Mouse (Mus musculus): ENCODE measurements around the gene Ddx51. TPM values are rescaled to one million over a fixed set of nuclear protein-coding genes. Genes with fewer than 3 reads are reported as not detected.
A peak's percentile ranks its signal among the peaks of the same experiment; 100 is the strongest.

The Ddx51 gene
- 10 to 100 TPM; 16.8 to 23.7 TPM for total RNA-seq (2021)
- long read RNA-seq, experiment 1, full-length matches to known transcripts = 14 of 19 reads
- long read RNA-seq, experiment 1, partial matches to known transcripts = 0 of 19 reads
- long read RNA-seq, experiment 1, other reads (novel, unspliced or antisense) = 5 of 19 reads
- long read RNA-seq, experiment 2, full-length matches to known transcripts = 32 of 40 reads
- long read RNA-seq, experiment 2, partial matches to known transcripts = 3 of 40 reads
- long read RNA-seq, experiment 2, other reads (novel, unspliced or antisense) = 5 of 40 reads

DNA sequence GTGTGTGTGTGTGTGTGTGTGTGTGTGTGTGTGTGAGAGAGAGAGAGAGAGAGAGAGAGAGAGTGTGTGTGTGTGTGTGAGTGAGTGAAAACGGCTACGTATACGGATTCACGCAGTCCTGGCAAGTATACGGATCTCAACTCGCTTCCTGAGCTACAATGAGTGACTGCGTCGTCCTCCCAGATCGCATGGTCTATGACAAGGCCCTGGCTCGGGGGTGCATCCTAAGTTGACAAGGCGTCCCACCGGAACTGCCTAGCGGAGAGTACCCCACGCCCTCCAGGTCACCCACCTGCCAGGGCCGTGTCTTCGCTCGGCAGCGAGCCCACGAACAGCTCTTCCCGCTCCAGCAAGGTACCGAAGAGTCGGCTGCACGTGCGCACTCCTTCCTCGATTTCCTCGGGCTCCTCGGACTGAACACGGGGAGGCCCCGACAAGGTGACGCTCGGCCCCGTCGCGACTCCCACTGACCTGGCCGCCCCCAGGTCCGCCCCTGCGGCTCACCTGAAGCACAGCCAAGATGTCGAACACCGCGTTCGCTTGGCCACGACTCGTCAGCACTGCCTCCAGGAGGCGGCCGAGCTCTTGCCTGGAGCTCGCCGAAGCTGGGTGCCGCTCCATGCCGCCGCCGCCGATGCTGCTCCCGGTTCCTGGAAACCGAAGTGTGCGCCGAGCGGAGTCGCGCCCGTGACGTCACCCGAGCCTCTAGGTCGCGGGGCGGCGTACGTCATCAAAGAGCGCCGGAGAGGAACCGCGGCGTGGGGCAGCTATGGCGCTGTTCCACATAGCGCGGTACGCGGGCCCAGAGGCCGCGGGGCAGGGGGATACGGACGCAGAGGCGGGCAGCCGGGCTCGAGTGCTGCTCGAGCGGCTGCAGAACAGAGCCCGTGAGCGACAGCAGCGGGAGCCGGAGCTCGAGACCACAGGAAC is at the start of gene Ddx51, which contains the start of gene Noc4l:
Gene Ddx51, plus strand, starts transcription at position 733 of the 930 bp plus-strand sequence.
Gene Noc4l, minus strand, starts transcription at position 699 of the 930 bp plus-strand sequence.
- peak; percentile 99 for DNase-seq (ENCODE audit: low spot score in 2 of 2)

DNA sequence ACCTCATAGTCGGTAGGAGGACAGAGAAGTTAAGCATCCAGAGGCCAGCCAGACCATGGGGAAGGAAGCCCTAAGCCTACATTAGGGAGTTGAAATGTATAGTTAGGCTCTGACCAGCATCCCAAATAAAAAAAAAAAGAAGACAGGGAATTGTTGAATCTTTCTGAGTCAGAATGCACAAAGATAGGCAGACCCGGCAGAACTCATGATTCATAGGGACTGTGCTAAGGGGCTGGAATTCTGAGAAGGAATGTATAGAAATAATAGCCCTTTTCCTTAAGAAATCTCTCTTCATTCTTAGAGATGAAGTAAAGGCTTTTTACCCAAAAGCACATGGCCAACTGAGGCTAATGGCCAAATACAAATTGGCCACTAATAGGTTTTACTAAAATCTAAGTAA is 48.9 kb upstream of the Ddx51 start:
- no peak for DNase-seq (ENCODE audit: low spot score in 2 of 2)

DNA sequence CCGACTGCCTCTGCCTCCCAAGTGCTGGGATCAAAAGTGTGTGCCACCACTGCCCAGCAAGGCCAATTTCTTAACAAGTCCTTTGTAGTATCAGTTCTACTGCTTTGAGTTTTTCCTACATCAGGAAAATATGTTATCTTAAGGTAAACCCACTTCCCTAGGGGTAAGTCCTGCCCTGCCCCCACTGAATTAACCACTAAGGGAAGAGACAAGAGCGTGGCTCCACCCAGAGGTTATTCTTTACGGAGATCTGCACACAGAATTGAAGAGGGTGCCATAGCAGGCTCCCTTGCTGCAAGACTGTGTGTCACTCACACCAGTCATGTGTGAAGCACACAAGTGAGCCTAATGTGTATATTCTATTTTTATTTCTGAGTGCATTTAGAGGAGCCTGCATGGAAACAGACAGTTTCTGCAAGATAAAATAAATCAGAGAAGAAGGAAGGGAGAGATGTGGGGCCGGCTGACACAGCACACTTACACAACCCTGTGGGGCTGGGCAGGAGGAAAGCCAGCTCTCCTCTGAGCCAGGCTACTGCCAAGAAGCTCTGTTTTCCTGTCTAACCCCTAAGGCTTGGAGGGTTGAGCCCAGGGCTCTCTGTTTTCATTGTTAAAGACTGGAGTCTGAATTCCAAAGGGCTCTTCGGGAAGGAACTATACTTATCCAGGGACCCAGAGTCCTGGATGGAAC is 47.6 kb upstream of the Ddx51 start:
- DNase-seq (ENCODE audit: low spot score in 2 of 2) = no peak

DNA sequence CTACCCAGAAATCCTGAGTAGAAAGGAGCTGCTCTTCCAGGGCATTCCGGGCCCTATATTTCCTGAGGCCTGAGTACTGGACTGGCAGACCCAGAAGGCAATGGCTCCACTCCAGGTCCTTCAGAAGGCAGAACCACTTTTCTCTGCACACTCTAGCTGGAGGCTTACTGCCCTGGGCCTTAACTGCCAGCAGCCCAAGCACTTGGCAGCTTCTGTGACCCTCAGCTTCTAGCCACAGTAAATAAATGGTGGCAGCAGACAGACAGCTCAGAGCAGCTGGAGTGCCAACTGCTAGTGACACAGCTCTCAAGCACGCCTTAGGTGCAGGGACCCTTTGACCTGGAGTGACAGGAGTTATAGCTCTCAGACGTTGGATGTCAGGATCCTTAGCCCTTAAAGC is 45.5 kb upstream of the Ddx51 start:
- no peak for DNase-seq (ENCODE audit: low spot score in 2 of 2)

DNA sequence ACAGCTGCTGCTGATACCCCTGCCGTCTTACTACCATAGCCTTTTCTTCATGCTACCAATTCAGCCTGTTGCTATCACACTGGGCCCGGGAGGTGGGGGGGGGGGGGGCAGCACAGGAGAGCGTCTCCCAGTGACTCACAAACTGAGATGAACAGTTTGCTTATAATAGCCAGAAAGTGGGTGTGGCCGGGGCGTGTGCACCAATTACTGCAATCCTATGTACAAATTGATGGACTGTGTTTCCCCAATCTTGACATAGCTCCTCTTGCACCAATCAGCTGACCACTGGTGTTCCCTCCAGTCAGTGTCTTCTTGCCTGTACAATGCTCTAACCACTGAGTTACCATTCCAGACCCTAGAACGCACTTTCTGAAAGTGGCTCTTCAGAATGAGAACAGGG is 44.9 kb upstream of the Ddx51 start:
- DNase-seq (ENCODE audit: low spot score in 2 of 2) = no peak

DNA sequence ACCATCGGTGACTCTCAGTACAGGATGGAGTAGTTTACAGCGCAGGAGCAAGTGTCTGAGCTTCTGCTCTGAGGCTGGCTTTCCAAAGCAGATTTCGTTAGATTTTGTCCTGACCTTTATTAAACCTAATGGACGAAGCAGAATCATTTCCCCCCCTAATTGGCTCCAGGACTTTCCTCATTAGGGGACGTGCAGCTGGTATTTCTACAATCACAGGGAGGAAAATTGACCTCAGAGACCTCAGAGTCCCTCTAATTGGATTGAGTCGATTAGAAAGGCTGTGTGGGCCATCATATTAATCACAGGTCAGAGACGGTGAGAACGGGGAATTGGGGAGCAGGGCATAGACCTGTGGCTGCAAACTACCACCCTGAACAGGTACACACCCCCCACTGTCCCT is 44.3 kb upstream of the Ddx51 start:
- DNase-seq (ENCODE audit: low spot score in 2 of 2) = no peak

DNA sequence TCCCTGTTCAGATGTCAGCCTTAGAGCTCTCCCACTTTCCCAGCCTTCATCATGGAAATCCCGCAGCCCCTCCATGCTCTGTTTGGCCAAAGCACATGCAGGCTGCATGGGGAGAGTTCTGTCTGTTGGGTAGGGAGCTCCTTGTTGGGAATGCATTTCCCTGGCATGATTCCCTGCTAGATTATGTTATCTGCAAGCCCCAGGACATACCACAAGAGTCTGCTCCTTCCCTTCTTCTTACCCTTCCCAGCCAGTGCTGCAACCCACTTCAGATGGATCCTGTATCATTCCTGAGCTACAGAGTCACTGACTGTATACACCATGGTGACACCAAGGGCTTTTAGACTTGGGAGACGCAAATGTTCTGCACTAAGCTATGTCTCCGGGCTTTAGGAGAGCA is 43.8 kb upstream of the Ddx51 start:
- no peak for DNase-seq (ENCODE audit: low spot score in 2 of 2)

DNA sequence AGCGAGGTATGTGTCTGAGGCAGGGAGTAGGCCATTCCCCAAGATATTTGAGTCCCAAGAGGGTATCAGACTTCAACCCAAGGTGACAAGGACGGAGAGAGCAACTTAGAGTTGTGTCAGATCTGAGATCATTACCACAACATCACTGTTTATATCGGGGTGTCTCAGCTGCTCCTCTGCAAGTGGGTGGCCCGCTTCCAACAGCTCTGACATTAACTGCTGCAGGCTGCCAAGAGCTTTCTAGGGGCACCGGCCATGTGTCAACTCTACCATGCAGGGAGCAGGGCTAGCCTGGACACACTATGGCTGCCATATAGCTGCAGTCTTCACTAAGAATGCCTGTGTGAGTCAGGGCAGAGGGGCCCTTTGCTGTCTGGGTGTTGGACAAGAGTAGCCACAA is 43.4 kb upstream of the Ddx51 start:
- no peak for DNase-seq (ENCODE audit: low spot score in 2 of 2)

DNA sequence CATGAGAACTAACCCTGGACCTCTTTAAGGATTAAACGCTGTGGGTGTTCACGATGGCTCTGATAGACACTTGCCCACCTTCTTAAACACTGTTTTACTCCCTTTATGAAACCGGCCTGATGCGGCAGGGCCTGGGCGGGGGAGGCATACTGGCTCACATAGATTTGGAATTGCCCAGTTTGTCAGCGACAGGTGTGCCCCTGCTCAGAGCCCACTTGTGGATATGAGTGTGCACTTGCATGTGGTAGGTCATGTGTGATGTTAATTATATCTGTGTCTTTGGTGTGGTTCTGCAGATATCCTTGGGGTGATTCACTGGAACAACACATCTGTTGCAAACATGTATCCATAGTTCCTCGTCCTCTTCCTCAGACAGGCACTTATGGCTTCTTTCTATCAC is 42.8 kb upstream of the Ddx51 start:
- no peak for DNase-seq (ENCODE audit: low spot score in 2 of 2)

DNA sequence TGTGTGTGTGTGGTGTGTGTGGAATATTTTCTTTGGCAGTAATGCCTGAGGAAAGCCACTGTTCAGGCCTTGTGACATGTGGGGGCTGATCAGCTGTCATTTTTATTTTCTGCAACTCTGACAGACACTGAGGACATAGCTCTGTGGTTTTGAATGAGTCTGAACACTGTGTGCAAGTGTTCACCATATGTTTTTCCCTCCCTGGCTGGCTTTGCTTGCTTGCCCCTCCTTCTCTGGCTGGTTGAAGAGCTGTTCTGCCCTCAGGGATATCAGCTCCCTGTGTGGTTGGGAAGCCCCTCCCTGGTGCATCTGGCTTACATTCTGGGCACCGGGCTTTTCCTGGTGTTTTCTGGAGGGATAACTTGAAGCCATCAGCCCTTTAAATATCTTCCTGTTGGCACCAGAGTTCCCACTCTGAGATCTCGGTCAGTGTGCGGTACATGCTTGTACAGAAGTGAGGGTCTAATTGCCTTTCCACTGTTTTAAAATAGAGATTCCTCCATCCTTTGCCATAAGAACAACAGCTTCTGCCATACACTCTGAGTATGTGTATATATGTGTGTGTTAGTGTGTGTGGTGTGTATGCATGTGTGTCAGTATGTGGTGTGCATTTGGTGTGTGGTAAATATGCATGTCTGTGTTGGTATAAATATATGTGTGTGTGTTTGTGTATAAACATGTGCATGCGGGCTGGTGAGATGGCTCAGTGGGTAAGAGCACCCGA is 41.7 kb upstream of the Ddx51 start:
- DNase-seq (ENCODE audit: low spot score in 2 of 2) = no peak

DNA sequence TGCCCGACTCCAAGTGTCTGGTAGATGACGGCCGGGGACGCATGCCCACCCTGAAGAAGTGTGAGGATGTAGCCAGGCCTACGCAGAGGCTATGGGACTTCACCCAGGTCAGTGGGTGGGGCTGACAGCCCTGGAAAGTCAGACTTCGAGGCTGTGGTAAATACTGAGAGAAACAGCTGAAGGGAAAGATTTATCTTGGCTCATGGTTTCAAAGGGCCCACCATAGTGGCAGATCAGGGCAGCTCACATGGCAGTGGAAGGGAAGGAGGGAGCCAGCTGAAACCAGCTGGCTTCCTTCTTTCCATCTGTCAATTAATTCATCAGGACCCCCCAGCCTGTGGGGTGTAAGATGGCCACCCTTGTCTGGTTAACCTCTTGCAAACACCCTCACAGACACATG is 34.0 kb upstream of the Ddx51 start:
- DNase-seq (ENCODE audit: low spot score in 2 of 2) = no peak

DNA sequence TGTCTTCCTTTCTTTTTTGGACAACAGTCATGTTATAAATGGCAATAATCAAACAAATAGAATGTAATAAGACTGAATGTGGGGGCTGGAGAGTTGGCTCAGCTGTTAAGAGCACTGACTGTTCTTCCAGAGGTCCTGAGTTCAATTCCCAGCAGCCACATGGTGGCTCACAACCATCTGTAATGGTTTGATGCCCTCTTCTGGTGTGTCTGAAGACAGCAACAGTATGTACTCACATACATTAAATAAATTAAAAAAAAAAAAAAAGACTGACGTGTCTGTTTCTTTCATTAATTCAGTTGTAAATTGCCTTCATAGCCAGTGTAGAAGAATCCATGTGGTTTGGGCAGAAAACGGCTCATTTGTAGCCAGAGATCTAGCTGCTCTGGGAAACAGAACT is 28.9 kb upstream of the Ddx51 start:
- no peak for DNase-seq (ENCODE audit: low spot score in 2 of 2)

DNA sequence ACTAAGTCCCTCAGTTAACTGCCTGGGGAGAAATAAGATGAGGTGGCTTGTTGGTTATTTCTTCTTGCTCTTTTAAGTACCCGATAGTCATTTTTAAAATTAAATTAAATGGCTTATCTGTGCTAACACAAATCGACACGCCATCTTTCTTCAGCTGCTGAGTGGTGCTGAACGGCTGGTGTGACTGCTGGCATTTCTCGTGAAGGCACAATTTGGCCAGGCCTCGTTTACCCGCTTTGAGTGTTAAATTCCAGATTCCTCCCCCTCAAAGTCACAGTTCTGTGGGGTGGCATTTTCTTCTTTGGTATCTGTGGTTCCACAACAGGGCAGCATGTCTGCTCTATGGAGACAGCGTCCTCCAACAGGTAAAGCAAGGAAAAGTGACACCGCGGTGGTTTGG is 25.9 kb upstream of the Ddx51 start:
- DNase-seq (ENCODE audit: low spot score in 2 of 2) = no peak

DNA sequence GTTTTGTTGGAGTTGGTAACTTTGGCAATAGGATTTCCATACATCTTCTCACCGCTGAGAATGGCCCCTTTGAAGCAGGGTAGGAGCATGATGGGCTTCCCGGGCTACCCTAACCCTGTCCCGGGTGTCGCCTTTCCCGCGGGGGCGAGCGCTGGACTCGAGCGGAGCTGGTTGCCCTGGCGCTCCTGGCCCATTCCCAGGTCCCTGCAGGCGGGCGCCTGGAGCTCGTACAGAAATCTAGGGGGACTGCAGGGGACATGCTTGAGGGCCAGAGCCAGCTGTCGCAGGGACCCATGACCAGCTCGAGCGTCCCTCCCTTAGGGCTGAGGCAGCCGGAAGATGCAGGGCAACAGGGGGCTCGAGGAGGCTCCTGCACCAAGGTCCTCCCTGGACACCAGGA is 25.1 kb upstream of the Ddx51 start:
- DNase-seq (ENCODE audit: low spot score in 2 of 2) = no peak

DNA sequence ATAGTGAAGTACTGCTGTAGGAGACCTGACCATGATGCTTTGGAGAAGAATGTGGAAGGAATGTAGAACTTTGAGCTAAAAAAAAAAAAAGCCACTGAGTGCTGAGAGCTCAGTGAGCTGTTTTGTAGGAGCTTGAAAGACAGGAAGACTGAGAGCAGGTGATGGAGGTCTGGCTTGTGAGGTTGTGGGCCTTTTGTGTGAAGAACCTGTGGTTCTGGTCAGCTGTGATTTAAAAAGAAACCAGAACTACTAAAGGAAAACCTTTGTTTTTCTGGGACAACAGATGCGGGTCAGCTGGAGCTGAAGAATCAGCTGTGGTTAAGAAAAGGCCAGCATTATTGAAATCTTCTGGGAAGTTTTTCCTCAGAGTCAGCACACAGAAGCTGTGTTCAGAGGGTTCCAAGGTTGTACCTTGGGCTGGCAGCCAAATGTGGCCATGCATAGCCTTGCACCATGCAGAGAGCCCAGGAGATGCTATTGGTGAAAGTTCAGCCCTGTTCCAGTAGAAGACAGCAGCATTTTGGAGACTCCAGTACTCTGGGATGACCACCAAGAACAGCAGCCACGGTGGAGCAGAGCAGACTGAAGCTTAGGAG is 23.6 kb upstream of the Ddx51 start:
- peak; percentile 47 to 59 for DNase-seq (ENCODE audit: low spot score in 2 of 2)

DNA sequence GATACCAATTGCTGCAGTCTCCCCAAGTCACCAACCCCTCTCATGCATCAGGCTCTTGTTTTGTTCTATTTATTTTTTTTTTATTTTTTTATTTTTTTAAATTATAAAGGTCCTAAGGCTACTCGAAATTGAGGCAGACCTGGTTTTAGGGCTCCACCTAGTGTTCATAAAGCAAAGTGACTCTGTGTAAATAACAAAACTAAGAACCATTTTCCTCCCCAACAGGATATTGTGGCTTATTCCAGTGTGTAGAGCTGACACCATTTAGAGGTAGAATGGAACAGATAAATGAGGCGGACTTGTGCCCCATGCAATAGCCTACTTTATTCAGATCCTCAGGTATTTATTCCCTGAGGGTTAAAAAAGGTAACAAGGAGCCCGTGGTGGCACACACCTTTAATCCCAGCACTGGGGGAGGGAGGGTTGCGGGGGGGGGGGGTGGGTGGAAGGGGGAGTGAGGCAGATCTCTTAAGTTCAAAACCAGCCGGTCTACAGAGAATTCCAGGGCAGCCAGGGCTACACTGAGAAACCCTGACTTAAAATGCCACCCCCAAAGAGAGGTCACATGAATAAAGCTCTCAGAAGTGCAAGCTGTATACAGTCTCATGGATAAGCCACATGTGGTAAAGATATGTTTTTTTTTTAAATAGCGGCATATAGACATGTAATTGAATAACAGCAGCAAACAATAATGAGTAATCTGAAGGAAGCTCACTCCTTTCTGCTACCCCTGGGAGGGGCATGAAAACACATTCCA is 17.1 kb upstream of the Ddx51 start:
- no peak for DNase-seq (ENCODE audit: low spot score in 2 of 2)

DNA sequence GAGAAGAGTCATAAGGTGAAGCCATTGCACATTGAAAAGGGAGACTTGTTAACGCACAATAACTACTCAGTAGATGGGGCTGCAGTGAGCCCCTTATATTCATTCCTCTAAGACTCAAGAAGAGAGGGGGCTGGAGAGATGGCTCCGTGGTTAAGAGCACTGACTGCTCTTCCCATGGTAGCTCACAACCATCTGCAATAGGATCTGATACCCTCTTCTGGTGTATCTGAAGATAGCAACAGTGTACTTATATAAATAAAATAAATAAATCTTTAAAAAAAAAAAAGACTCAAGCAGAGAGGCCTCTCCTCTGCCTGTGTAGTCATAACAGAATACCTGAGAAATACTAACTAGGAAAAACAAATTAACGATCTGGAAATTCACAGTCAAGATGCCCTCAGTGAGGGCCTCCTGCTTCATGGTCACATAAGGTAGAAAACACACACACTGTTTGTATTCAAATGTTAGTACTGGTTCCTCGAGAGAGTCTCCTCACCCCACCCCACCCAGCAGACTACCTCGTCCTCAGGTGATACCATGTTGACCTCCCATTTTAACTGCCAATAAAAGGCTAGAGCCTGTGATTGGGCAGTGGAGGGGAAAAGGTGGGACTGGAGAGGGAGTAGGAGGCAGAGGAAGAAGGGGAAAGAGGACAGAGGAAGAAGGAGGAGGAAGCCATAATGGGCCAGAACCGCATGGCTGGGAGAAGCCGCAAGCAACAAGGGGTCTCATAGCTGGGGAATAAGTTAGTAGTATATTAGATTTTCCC is 14.8 kb upstream of the Ddx51 start:
- no peak for DNase-seq (ENCODE audit: low spot score in 2 of 2)

DNA sequence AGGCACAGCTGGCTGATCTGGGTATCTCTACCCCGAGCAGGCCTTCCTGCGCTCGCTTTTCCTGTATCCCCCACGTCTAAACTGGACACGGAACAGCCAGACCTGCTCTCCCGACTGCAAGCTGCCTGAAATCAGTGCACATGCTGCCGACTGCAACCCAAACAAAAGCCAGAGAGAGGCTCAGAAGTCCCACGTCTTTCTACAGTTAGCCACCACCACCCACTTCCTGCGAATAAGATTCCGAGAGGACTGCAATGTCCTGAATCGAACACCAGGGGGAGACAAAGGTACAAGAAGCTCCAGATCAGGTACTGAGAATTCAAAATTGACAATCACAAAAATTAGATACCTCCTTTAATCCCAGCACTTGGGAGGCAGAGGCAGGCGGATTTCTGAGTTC is 13.8 kb upstream of the Ddx51 start:
- DNase-seq (ENCODE audit: low spot score in 2 of 2) = peak; percentile 49 to 50

DNA sequence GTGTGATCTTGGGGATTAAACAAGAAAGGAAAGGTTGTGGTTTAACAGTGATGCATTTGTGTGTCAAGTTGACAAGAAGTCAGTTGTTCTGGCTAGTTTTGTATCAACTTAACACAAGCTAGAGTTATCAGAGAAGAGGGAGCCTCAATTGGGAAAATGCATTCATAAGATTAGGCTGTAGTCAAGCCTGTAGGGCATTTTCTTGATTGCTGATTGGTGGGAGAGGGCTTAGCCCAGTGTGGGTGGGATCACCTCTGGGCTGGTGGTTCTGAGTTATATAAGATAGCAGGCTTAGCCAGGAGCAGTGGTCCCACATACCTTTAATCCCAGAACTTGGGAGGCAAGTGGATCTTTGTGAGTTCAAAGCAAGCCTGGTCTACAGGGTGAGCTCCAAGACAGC is 6.9 kb upstream of the Ddx51 start:
- no peak for DNase-seq (ENCODE audit: low spot score in 2 of 2)
